Mouse (Mus musculus): ENCODE measurements around the gene Hoxa10.

DNA sequence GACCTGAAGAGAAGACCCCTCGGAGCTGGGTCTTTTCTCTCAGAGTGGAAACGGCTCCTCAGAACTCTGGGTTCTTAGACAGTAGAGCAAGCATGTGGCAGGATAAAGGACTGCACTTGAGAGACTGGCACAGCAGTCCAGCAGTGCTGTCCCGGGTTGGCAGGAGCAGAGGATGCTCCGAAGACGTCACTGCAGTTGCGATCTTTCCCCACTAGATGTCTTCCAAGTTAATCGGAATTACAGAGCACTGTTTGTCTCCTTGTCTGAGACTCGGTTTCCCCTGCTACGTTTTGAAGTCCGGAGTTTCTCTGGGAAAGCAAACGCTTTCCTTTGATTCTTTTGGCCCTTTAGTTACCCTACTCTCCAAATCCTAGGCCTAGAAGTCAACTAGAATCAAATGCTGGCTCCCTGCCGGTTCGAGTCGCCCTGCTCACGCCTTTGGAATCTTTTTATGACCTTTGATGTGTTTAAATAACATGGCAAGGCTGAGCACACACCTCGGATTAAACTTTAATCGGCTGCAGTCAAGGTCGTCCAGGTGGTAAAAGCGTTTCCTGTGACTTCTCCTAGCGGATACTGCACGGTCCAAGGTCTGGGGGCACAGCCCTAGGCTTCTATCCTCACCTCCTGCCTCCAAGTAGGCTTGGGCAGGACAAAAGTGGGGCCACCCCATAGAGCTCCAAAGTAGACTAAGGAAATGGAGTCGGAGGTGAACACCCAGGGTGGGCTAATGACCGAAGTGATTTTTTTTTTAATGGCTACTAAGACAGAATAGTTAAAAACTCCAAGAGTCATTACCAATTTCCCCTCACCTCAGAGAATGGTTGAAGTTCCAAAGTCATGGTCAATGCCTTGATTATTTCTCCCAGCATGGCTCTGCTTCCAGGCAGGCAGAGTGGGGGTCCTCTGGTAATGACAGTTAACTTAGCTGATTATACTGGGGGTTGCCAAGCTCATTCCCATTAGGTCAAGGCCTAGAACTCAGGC lies 30.1 kb upstream of the Hoxa10 start:
- TF ChIP-seq POLR2A (IDR thresholded peaks at IDR 0.05; ENCODE audit: extremely low read depth, insufficient read depth, low read length) (no peak), CTCF (IDR thresholded peaks at IDR 0.05; ENCODE audit: low read depth, low read length) (peak; percentile 74)
